Mouse (Mus musculus): ENCODE results near the gene Col6a2. TPM values are rescaled to one million over a fixed set of nuclear protein-coding genes. Genes with fewer than 3 reads are reported as not detected.

The Col6a2 gene
- polyA plus RNA-seq, 1 experiment: 120 TPM

DNA sequence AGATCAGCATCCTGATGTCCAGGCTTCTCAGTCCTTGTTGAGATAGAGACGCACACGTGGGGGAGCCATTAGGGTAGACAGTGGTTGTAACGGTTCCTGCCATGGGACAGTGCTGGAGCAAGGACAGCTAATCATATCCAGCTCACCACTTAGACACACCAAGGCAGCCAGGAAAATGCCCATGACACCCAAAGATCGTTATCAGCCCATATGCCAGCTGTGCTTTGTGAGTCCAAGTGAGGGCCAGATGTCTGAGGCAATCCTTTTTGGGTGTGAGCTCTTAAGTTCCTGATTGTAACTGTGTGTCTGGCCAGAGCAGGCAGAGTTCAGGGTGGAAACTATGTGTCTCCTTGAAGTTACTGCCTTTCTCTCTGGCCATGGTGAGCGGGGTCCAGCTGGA, 69.4 kb downstream of the Col6a2 start:
- Histone ChIP-seq H3K4me3 (ENCODE audit: low read depth, low read length) (no peak overlapping the region), H3K27me3 (ENCODE audit: control insufficient read depth, insufficient read depth, low read length) (no peaks in the 10 kb centered on the region), H3K36me3 (ENCODE audit: control insufficient read depth, insufficient read depth, low read length) (peaks cover 49% of the 10 kb centered on the region), H3K27ac (ENCODE audit: insufficient read depth, low read depth, low read length) (no peak overlapping the region), H3K4me1 (ENCODE audit: control insufficient read depth, insufficient read depth, insufficient read length, low read length) (no peaks in the 10 kb centered on the region)
- 90% methylated on average over 5 of the region's 5 CpGs for WGBS
- TF ChIP-seq POLR2A (IDR thresholded peaks at IDR 0.05; ENCODE audit: low read depth, low read length) (no peak), CTCF (IDR thresholded peaks at IDR 0.05; ENCODE audit: extremely low read depth, insufficient read length, insufficient replicate concordance, low read depth, low read length) (no peak)

DNA sequence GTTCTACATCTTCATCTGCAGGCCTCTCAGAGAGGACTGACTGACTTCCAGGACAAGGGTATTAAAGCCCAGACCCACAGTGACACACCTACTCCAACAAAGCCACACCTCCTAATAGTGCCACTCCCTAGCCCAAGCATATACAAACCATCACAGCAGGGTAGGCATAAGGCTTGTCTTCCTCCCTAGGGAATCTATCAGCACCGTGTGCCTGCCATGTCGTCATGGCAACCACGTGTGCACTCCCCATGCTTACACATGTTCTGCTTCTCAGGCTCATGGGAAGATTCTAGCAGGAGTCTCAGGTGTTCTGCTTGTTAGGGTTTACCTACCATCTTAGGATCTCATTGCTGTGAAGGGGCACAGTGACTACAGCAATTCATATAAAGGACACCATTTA, 71.9 kb downstream of the Col6a2 start:
- H3K27me3 ChIP-seq (ENCODE audit: control insufficient read depth, insufficient read depth, low read length): no peaks in the 10 kb centered on the region
- no peak overlapping the region for H3K27ac ChIP-seq (ENCODE audit: insufficient read depth, low read depth, low read length)
- TF ChIP-seq CTCF (IDR thresholded peaks at IDR 0.05; ENCODE audit: extremely low read depth, insufficient read length, insufficient replicate concordance, low read depth, low read length): no peak
- TF ChIP-seq POLR2A (IDR thresholded peaks at IDR 0.05; ENCODE audit: low read depth, low read length): no peak
- H3K4me1 ChIP-seq (ENCODE audit: control insufficient read depth, insufficient read depth, insufficient read length, low read length): no peaks in the 10 kb centered on the region
- peaks cover 66% of the 10 kb centered on the region for H3K36me3 ChIP-seq (ENCODE audit: control insufficient read depth, insufficient read depth, low read length)
- 69% methylated on average over 3 of the region's 3 CpGs for WGBS
- H3K4me3 ChIP-seq (ENCODE audit: low read depth, low read length): no peak overlapping the region

DNA sequence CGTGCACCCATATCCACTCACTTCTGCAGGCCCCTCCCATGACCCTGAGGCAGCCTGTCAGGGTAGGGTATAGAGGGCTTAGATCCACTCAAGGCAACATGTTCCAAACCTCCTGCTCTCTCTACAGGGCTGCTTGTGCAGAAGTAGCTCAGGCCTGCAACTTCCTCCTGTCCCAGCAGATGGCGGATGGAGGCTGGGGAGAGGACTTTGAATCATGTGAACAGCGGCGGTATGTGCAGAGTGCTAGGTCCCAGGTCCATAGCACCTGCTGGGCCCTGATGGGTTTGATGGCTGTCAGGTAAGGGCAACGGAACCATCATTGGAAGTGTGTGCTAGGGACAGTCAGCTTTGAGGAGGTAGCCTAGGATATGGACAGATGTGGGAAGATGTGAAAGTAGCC, 73.0 kb downstream of the Col6a2 start:
- Histone ChIP-seq H3K36me3 (ENCODE audit: control insufficient read depth, insufficient read depth, low read length) (peaks cover 74% of the 10 kb centered on the region), H3K4me1 (ENCODE audit: control insufficient read depth, insufficient read depth, insufficient read length, low read length) (no peaks in the 10 kb centered on the region), H3K27me3 (ENCODE audit: control insufficient read depth, insufficient read depth, low read length) (no peaks in the 10 kb centered on the region), H3K27ac (ENCODE audit: insufficient read depth, low read depth, low read length) (no peak overlapping the region), H3K4me3 (ENCODE audit: low read depth, low read length) (no peak overlapping the region)
- TF ChIP-seq CTCF (IDR thresholded peaks at IDR 0.05; ENCODE audit: extremely low read depth, insufficient read length, insufficient replicate concordance, low read depth, low read length) (no peak), POLR2A (IDR thresholded peaks at IDR 0.05; ENCODE audit: low read depth, low read length) (no peak)
- 97% methylated on average over 5 of the region's 5 CpGs for WGBS

DNA sequence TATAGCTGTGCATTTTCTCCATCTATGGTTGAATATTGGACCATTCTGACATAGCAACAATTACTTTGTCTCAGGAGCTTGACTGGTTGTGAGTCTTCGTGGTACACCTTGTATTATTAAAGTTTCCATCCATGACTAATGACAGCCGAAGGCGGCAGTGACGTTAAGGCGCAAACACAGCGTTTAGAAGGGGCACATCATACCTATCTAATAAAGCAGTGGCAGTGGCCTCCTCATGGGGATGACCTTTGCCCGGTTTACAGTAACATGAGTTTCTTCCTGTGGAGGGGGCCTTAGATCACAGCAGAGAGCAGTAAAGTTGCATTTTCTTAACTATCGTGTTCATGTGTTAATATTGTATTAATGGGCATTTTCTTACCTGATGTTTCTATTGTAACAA, 75.2 kb downstream of the Col6a2 start:
- 73% methylated on average over 8 of the region's 8 CpGs for WGBS
- Histone ChIP-seq H3K27ac (ENCODE audit: insufficient read depth, low read depth, low read length) (no peak overlapping the region), H3K36me3 (ENCODE audit: control insufficient read depth, insufficient read depth, low read length) (peaks cover 76% of the 10 kb centered on the region), H3K27me3 (ENCODE audit: control insufficient read depth, insufficient read depth, low read length) (no peaks in the 10 kb centered on the region), H3K4me3 (ENCODE audit: low read depth, low read length) (no peak overlapping the region), H3K4me1 (ENCODE audit: control insufficient read depth, insufficient read depth, insufficient read length, low read length) (no peaks in the 10 kb centered on the region)
- TF ChIP-seq CTCF (IDR thresholded peaks at IDR 0.05; ENCODE audit: extremely low read depth, insufficient read length, insufficient replicate concordance, low read depth, low read length) (no peak), POLR2A (IDR thresholded peaks at IDR 0.05; ENCODE audit: low read depth, low read length) (no peak)

DNA sequence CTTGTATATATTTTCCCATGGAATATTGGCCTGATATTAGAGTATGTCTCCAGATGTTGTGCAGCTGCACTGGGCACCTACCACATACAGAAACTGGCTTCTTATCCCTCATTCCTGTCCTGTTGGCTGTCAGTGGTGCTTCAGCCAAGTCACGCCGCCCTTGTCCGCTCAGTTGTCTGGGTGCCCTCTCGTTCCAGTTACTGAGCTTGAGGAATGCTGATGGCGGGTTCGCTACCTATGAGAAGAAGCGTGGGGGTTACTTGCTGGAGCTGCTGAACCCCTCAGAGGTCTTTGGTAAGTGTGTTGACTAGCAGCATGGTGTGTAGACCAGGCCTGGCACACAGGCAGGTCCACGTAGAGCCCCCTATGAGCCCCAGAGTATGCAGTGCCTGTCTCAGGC, 76.9 kb downstream of the Col6a2 start:
- TF ChIP-seq CTCF (IDR thresholded peaks at IDR 0.05; ENCODE audit: extremely low read depth, insufficient read length, insufficient replicate concordance, low read depth, low read length): no peak
- TF ChIP-seq POLR2A (IDR thresholded peaks at IDR 0.05; ENCODE audit: low read depth, low read length): no peak
- Histone ChIP-seq H3K27ac (ENCODE audit: insufficient read depth, low read depth, low read length) (no peak overlapping the region), H3K4me3 (ENCODE audit: low read depth, low read length) (no peak overlapping the region), H3K36me3 (ENCODE audit: control insufficient read depth, insufficient read depth, low read length) (peaks cover 74% of the 10 kb centered on the region), H3K4me1 (ENCODE audit: control insufficient read depth, insufficient read depth, insufficient read length, low read length) (no peaks in the 10 kb centered on the region), H3K27me3 (ENCODE audit: control insufficient read depth, insufficient read depth, low read length) (no peaks in the 10 kb centered on the region)
- 94% methylated on average over 8 of the region's 8 CpGs for WGBS

Other genes with a start within 250 kb of the Col6a2 start
- gene AC141477.1, start 183.2 kb downstream of the Col6a2 start, polyA plus RNA-seq (2012; rRNA removed): not detected in 2 replicates
- gene Pcnt, start 180.8 kb downstream of the Col6a2 start, polyA plus RNA-seq (2012; rRNA removed): 7.3 and 12.4 TPM in 2 replicates
- gene 2610028H24Rik, start 174.5 kb downstream of the Col6a2 start, polyA plus RNA-seq (2012; rRNA removed): not detected in 2 replicates
- gene Mcm3ap, start 154.7 kb downstream of the Col6a2 start, polyA plus RNA-seq (2012; rRNA removed): 5.1 and 9.1 TPM in 2 replicates
- 0.65 and 2.1 TPM in 2 replicates for gene Ybey, start 154.5 kb downstream of the Col6a2 start, polyA plus RNA-seq (2012; rRNA removed)
- gene Lss, start 92.0 kb downstream of the Col6a2 start, polyA plus RNA-seq (2012; rRNA removed): 9.6 and 16.0 TPM in 2 replicates
- 0.11 TPM in 1 of 2 replicates, not detected in the other for gene Spatc1l, start 61.4 kb downstream of the Col6a2 start, polyA plus RNA-seq (2012; rRNA removed)
- gene Ftcd, start 48.0 kb downstream of the Col6a2 start, polyA plus RNA-seq (2012; rRNA removed): not detected in 2 replicates
- gene Col6a1, start 102.5 kb upstream of the Col6a2 start, polyA plus RNA-seq (2012; rRNA removed): 48.0 and 106 TPM in 2 replicates

Data from small intestine, adult 2 months (tissue).